14 mouse cellular contexts compared by ENCODE assay signal in the genomic region with DNA sequence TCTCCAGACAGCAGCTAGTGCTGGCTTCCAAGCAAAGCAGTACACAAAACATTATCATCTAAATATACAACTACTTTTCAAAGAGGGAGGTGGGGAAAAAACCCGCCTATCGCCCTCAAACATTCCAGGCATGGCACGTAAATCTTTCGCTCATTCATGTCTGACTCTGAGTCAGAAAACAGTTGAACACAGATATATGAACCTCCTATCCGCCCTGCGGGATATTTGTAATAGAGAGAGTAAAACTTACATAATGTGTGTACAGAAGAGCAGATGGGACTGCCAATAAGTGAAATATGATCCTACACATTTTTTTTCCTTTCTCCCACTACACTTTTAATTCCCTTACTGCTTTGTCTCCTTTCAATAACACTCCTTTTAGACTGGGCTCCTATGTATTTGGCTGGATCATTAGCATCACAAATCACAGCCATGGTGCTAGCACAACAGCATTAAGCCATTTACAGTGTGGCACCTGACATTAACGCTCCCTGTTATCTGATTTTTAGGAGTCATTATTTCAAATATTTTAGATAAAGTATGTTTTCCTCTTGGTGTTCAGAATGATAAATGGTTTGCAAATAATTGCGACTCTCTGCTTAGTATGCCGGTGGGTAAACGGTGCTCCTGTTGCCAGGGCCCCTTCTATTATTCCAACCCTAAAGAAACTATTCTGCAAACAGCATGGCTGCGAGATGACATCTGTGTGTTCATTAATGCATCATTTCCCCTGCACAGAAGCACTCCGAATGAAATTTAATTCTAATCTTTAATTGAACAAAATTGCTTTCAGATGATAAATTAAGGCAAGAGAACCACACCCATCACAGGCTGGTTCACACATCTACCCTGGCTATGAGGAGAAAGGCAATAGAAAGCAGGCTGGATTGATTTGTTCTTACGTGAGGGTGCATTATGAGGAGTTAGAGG.
DNase-seq lines count a peak whose midpoint lies in the region; ATAC-seq lines count a peak whose summit lies in the region.
"Had no signal": no experiment of that assay in that cellular context is flagged by ENCODE, and none has a peak within 500 bp of the region (broad histone marks: within the 10 kb centered on the region; RNA-seq: fewer than 3 reads in every experiment).

No protein-coding gene starts in this region.

- H3K9me3 ChIP-seq in hindbrain, embryonic 11.5 days (ENCODE audit: control insufficient read depth, low read length): no peaks in the 10 kb centered on the region
- no peaks in the 10 kb centered on the region for H3K9me3 ChIP-seq in midbrain, embryonic 13.5 days

- peak; percentile 18 for DNase-seq in brain, adult 2 months (ENCODE audit: low read depth, low spot score)
- DNase-seq in fat pad, adult 2 months (ENCODE audit: extremely low read depth, low read depth, low spot score): peak; percentile 39
- peak; percentile 47 for DNase-seq in hindbrain, embryonic 11.5 days (ENCODE audit: low spot score)
- DNase-seq in thymus, postnatal 36 days: no peak
- DNase-seq in spleen, adult 12 weeks (ENCODE audit: low spot score): no peak
- no peak for DNase-seq in ovary, postnatal 10 days (ENCODE audit: low spot score)
- DNase-seq in thymus, postnatal 25 days: no peak
- DNase-seq: cerebellum, postnatal 10 days; gastrocnemius, adult 2 months; kidney, postnatal 36 days; lung, postnatal 10 days had no signal

- H3K27me3 ChIP-seq in hindbrain, embryonic 11.5 days (ENCODE audit: control insufficient read depth, insufficient read depth, low read length): no peaks in the 10 kb centered on the region
- H3K27me3 ChIP-seq in midbrain, embryonic 13.5 days: no peaks in the 10 kb centered on the region

- peaks cover 9% of the 10 kb centered on the region for H3K4me1 ChIP-seq in hindbrain, embryonic 11.5 days (replicated peaks; ENCODE audit: control insufficient read depth, insufficient read depth, low read length)
- peaks cover 59% of the 10 kb centered on the region for H3K4me1 ChIP-seq in midbrain, embryonic 13.5 days (replicated peaks)

- H3K4me2 ChIP-seq in hindbrain, embryonic 11.5 days (replicated peaks; ENCODE audit: low read depth, low read length): no peak overlapping the region
- H3K4me2 ChIP-seq in midbrain, embryonic 13.5 days (replicated peaks): peak overlapping the region; percentile 33

- no peaks in the 10 kb centered on the region for H3K36me3 ChIP-seq in hindbrain, embryonic 11.5 days (ENCODE audit: control insufficient read depth, insufficient read depth, low read length)
- H3K36me3 ChIP-seq in midbrain, embryonic 13.5 days: no peaks in the 10 kb centered on the region

- 30% methylated on average over 13 of the region's 13 CpGs for WGBS in hindbrain, embryonic 11.5 days
- 15% methylated on average over 13 of the region's 13 CpGs for WGBS in midbrain, embryonic 13.5 days

- H3K9ac ChIP-seq in hindbrain, embryonic 11.5 days (ENCODE audit: low read depth, low read length): no peak overlapping the region
- H3K9ac ChIP-seq in midbrain, embryonic 13.5 days (replicated peaks): no peak overlapping the region; the same call in 1 of the 2 replicates

- no peak overlapping the region for H3K4me3 ChIP-seq in hindbrain, embryonic 11.5 days (ENCODE audit: low read depth, low read length)
- H3K4me3 ChIP-seq in midbrain, embryonic 13.5 days (replicated peaks): no peak overlapping the region
- H3K4me3 ChIP-seq: gastrocnemius, adult 2 months; left cerebral cortex, adult 2 months had no signal

- peak; percentile 75 for ATAC-seq in hindbrain, embryonic 11.5 days (ENCODE audit: low FRiP score)
- ATAC-seq in midbrain, embryonic 13.5 days: 0 out of 2 replicates have a peak, but pooled peaks have one; percentile 24
- ATAC-seq: intestine, postnatal 0 days had no signal

- peak overlapping the region; percentile 63 for H3K27ac ChIP-seq in hindbrain, embryonic 11.5 days (ENCODE audit: low read depth, low read length)
- peak overlapping the region; percentile 44 for H3K27ac ChIP-seq in midbrain, embryonic 13.5 days
- H3K27ac ChIP-seq: gastrocnemius, adult 2 months; left cerebral cortex, adult 2 months had no signal

Comparison
In these comparisons a context has a peak if more than half of its experiments do, and no peak if none do; other contexts are left out.
1. DNase-seq: peak in brain, adult 2 months (single experiment), fat pad, adult 2 months (single experiment) and hindbrain, embryonic 11.5 days (single experiment); none in thymus, postnatal 36 days (0 of 2), spleen, adult 12 weeks (single experiment), ovary, postnatal 10 days (single experiment) and thymus, postnatal 25 days (single experiment).